Mouse (Mus musculus): ENCODE data around the gene Cdk8. TPM values are rescaled to one million over a fixed set of nuclear protein-coding genes. Genes with fewer than 3 reads are reported as not detected.

The Cdk8 gene
- polyA plus RNA-seq, 1 experiment = 34.5 TPM

- H3K4me3 ChIP-seq (ENCODE audit: insufficient read depth, low read depth, low read length) = no peak overlapping the region
- WGBS = 69% methylated on average over 11 of the region's 11 CpGs
- H3K27ac ChIP-seq (ENCODE audit: insufficient read depth, low read depth, low read length) = no peak overlapping the region
Measured at GRCm38 (mm10) chr5:146331131-146331530, 100.1 kb downstream of the Cdk8 start.

GRCm38 (mm10) chr5:146332541-146332940 lies 101.5 kb downstream of the Cdk8 start:
- H3K4me3 ChIP-seq (ENCODE audit: insufficient read depth, low read depth, low read length) = no peak overlapping the region
- WGBS = 65% methylated on average over 7 of the region's 7 CpGs
- DNase-seq = no peak
- no peaks in the 10 kb centered on the region for H3K4me1 ChIP-seq (ENCODE audit: control insufficient read depth, insufficient read depth, low read length)
- H3K27ac ChIP-seq (ENCODE audit: insufficient read depth, low read depth, low read length) = no peak overlapping the region
- no peaks in the 10 kb centered on the region for H3K36me3 ChIP-seq (ENCODE audit: control insufficient read depth, insufficient read depth, low read length)
- no peaks in the 10 kb centered on the region; the same call in 1 of the 2 replicates for H3K27me3 ChIP-seq (replicated peaks; ENCODE audit: control insufficient read depth, insufficient read depth, low read length)
- TF ChIP-seq POLR2A (IDR thresholded peaks at IDR 0.05; ENCODE audit: low read depth, low read length) = no peak

More at GRCm38 (mm10) chr5:146331131-146331530, 100.1 kb downstream of the Cdk8 start:
- H3K4me1 ChIP-seq (ENCODE audit: control insufficient read depth, insufficient read depth, low read length) = no peaks in the 10 kb centered on the region
- no peaks in the 10 kb centered on the region for H3K36me3 ChIP-seq (ENCODE audit: control insufficient read depth, insufficient read depth, low read length)
- no peak for TF ChIP-seq POLR2A (IDR thresholded peaks at IDR 0.05; ENCODE audit: low read depth, low read length)
- TF ChIP-seq CTCF (conservative IDR thresholded peaks at IDR 0.05; ENCODE audit: insufficient read depth, insufficient read length, low read depth, low read length) = no peak
- no peaks in the 10 kb centered on the region; the same call in 1 of the 2 replicates for H3K27me3 ChIP-seq (replicated peaks; ENCODE audit: control insufficient read depth, insufficient read depth, low read length)
- no peak for DNase-seq

GRCm38 (mm10) chr5:146334410-146334809 lies 103.4 kb downstream of the Cdk8 start:
- TF ChIP-seq POLR2A (IDR thresholded peaks at IDR 0.05; ENCODE audit: low read depth, low read length) (no peak), CTCF (conservative IDR thresholded peaks at IDR 0.05; ENCODE audit: insufficient read depth, insufficient read length, low read depth, low read length) (no peak)
- Histone ChIP-seq H3K4me1 (ENCODE audit: control insufficient read depth, insufficient read depth, low read length) (no peaks in the 10 kb centered on the region), H3K27me3 (replicated peaks; ENCODE audit: control insufficient read depth, insufficient read depth, low read length) (no peaks in the 10 kb centered on the region; the same call in 1 of the 2 replicates), H3K4me3 (ENCODE audit: insufficient read depth, low read depth, low read length) (no peak overlapping the region), H3K27ac (ENCODE audit: insufficient read depth, low read depth, low read length) (no peak overlapping the region), H3K36me3 (ENCODE audit: control insufficient read depth, insufficient read depth, low read length) (no peaks in the 10 kb centered on the region)
- DNase-seq = no peak
- WGBS = 82% methylated on average over 1 of the region's 1 CpGs

GRCm38 (mm10) chr5:146338064-146338463 lies 107.0 kb downstream of the Cdk8 start:
- no peak overlapping the region for H3K4me3 ChIP-seq (ENCODE audit: insufficient read depth, low read depth, low read length)
- no peaks in the 10 kb centered on the region; the same call in 1 of the 2 replicates for H3K27me3 ChIP-seq (replicated peaks; ENCODE audit: control insufficient read depth, insufficient read depth, low read length)
- WGBS = 72% methylated on average over 9 of the region's 9 CpGs
- H3K4me1 ChIP-seq (ENCODE audit: control insufficient read depth, insufficient read depth, low read length) = no peaks in the 10 kb centered on the region
- no peak overlapping the region for H3K27ac ChIP-seq (ENCODE audit: insufficient read depth, low read depth, low read length)
- H3K36me3 ChIP-seq (ENCODE audit: control insufficient read depth, insufficient read depth, low read length) = no peaks in the 10 kb centered on the region
- no peak for DNase-seq
- no peak for TF ChIP-seq POLR2A (IDR thresholded peaks at IDR 0.05; ENCODE audit: low read depth, low read length)
- TF ChIP-seq CTCF (conservative IDR thresholded peaks at IDR 0.05; ENCODE audit: insufficient read depth, insufficient read length, low read depth, low read length) = no peak

GRCm38 (mm10) chr5:146340037-146340436 lies 109.0 kb downstream of the Cdk8 start:
- Histone ChIP-seq H3K27me3 (replicated peaks; ENCODE audit: control insufficient read depth, insufficient read depth, low read length) (no peaks in the 10 kb centered on the region; the same call in 1 of the 2 replicates), H3K36me3 (ENCODE audit: control insufficient read depth, insufficient read depth, low read length) (no peaks in the 10 kb centered on the region), H3K4me1 (ENCODE audit: control insufficient read depth, insufficient read depth, low read length) (no peaks in the 10 kb centered on the region), H3K27ac (ENCODE audit: insufficient read depth, low read depth, low read length) (no peak overlapping the region), H3K4me3 (ENCODE audit: insufficient read depth, low read depth, low read length) (no peak overlapping the region)
- no peak for DNase-seq
- TF ChIP-seq CTCF (conservative IDR thresholded peaks at IDR 0.05; ENCODE audit: insufficient read depth, insufficient read length, low read depth, low read length) (no peak), POLR2A (IDR thresholded peaks at IDR 0.05; ENCODE audit: low read depth, low read length) (no peak)
- 87% methylated on average over 4 of the region's 4 CpGs for WGBS

GRCm38 (mm10) chr5:146344911-146345686 lies 114.1 kb downstream of the Cdk8 start:
- no peak for TF ChIP-seq CTCF (conservative IDR thresholded peaks at IDR 0.05; ENCODE audit: insufficient read depth, insufficient read length, low read depth, low read length)
- TF ChIP-seq POLR2A (IDR thresholded peaks at IDR 0.05; ENCODE audit: low read depth, low read length) = no peak
- Histone ChIP-seq H3K4me1 (ENCODE audit: control insufficient read depth, insufficient read depth, low read length) (no peaks in the 10 kb centered on the region), H3K36me3 (ENCODE audit: control insufficient read depth, insufficient read depth, low read length) (no peaks in the 10 kb centered on the region), H3K27ac (ENCODE audit: insufficient read depth, low read depth, low read length) (no peak overlapping the region), H3K27me3 (replicated peaks; ENCODE audit: control insufficient read depth, insufficient read depth, low read length) (no peaks in the 10 kb centered on the region), H3K4me3 (ENCODE audit: insufficient read depth, low read depth, low read length) (no peak overlapping the region)
- no peak for DNase-seq
- WGBS = 93% methylated on average over 12 of the region's 12 CpGs

GRCm38 (mm10) chr5:146347081-146347480 lies 116.1 kb downstream of the Cdk8 start:
- no peak for DNase-seq
- no peak overlapping the region for H3K27ac ChIP-seq (ENCODE audit: insufficient read depth, low read depth, low read length)
- H3K36me3 ChIP-seq (ENCODE audit: control insufficient read depth, insufficient read depth, low read length) = no peaks in the 10 kb centered on the region
- H3K4me3 ChIP-seq (ENCODE audit: insufficient read depth, low read depth, low read length) = no peak overlapping the region
- H3K4me1 ChIP-seq (ENCODE audit: control insufficient read depth, insufficient read depth, low read length) = no peaks in the 10 kb centered on the region
- WGBS = 45% methylated on average over 6 of the region's 6 CpGs
- H3K27me3 ChIP-seq (replicated peaks; ENCODE audit: control insufficient read depth, insufficient read depth, low read length) = no peaks in the 10 kb centered on the region
- no peak for TF ChIP-seq POLR2A (IDR thresholded peaks at IDR 0.05; ENCODE audit: low read depth, low read length)
- TF ChIP-seq CTCF (conservative IDR thresholded peaks at IDR 0.05; ENCODE audit: insufficient read depth, insufficient read length, low read depth, low read length) = no peak

Measured in kidney, adult 2 months (tissue).